Mouse (Mus musculus) MEL (cell line): Measurements from ENCODE around the gene Slc25a18. TPM values are rescaled to one million over a fixed set of nuclear protein-coding genes. Genes with fewer than 3 reads are reported as not detected.
A peak's percentile ranks its signal among the peaks of the same experiment; 100 is the strongest.

ENCODE experiments used
- DNase-seq: peaks from one replicate; pipeline ENCODE4 v3.0.0; 2011; ENCODE audit warnings: low read depth, low spot score
- H3K27ac ChIP-seq: 2 replicates; pipeline ENCODE4 v1.5.1; 2012; ENCODE audit warnings: low read depth, mild to moderate bottlenecking, control low read depth, low read length, moderate library complexity; ENCODE audit not compliant: control insufficient read depth
- H3K27me3 ChIP-seq, 2 experiments: fragments of 150-350 bp in 1 of 2; sonication (generic) in 1 of 2; 2 replicates each; pipeline ENCODE4 v1.6.1; 2012; ENCODE audit warnings: low read length in 2 of 2, mild to moderate bottlenecking in 2 of 2, improper control_type of control experiment in 1 of 2, moderate library complexity in 1 of 2; ENCODE audit not compliant: insufficient read depth in 2 of 2, control insufficient read depth in 1 of 2
- H3K36me3 ChIP-seq, 2 experiments: 2 replicates each; pipeline ENCODE4 v1.6.1; 2012 to 2014; ENCODE audit warnings: low read length in 2 of 2, improper control_type of control experiment in 1 of 2, inconsistent platforms in 1 of 2, mild to moderate bottlenecking in 1 of 2; ENCODE audit not compliant: insufficient read depth in 2 of 2, control insufficient read depth in 1 of 2
- H3K4me1 ChIP-seq, 2 experiments: fragments of 150-350 bp in 1 of 2; sonication (generic) in 1 of 2; 2 replicates each; pipeline ENCODE4 v1.6.1; 2012; ENCODE audit warnings: low read length in 2 of 2, improper control_type of control experiment in 1 of 2, mild to moderate bottlenecking in 1 of 2; ENCODE audit not compliant: insufficient read depth in 2 of 2, control insufficient read depth in 1 of 2
- H3K4me3 ChIP-seq, 2 experiments: fragments of 150-350 bp in 1 of 2; sonication (generic) in 1 of 2; 2 replicates each; pipeline ENCODE4 v1.5.1; 2012; ENCODE audit warnings: low read depth in 2 of 2, low read length in 2 of 2, mild to moderate bottlenecking in 2 of 2, moderate library complexity in 2 of 2, control low read depth in 1 of 2, improper control_type of control experiment in 1 of 2; ENCODE audit not compliant: control insufficient read depth in 1 of 2, insufficient read depth in 1 of 2
- H3K79me2 ChIP-seq: 2 replicates; pipeline ENCODE4 v1.6.1; 2012; ENCODE audit warnings: mild to moderate bottlenecking, low read length, moderate library complexity; ENCODE audit not compliant: control insufficient read depth, poor library complexity, insufficient read depth
- H3K9ac ChIP-seq: 2 replicates; pipeline ENCODE4 v1.6.1; 2012; ENCODE audit warnings: low read depth, mild to moderate bottlenecking, control low read depth, low read length, moderate library complexity; ENCODE audit not compliant: control insufficient read depth, poor library complexity, severe bottlenecking
- H3K9me3 ChIP-seq: fragments of 150-350 bp; sonication (generic); replicated peaks from 2 replicates; pipeline ENCODE4 v1.6.1; 2012; ENCODE audit warnings: mild to moderate bottlenecking, low read length, improper control_type of control experiment, moderate library complexity; ENCODE audit not compliant: insufficient read depth
- BHLHE40 ChIP-seq: IDR thresholded peaks from 2 replicates; pipeline ENCODE4 v1.6.1; 2012; ENCODE audit warnings: low read depth, mild to moderate bottlenecking, inconsistent platforms, low read length, improper control_type of control experiment, borderline replicate concordance
- CHD2 ChIP-seq: IDR thresholded peaks from 2 replicates; pipeline ENCODE4 v1.6.1; 2011; ENCODE audit warnings: low read length, improper control_type of control experiment
- E2F4 ChIP-seq: IDR thresholded peaks from 2 replicates; pipeline ENCODE4 v1.6.1; 2011; ENCODE audit warnings: low read depth, low read length, improper control_type of control experiment, borderline replicate concordance
- ELF1 ChIP-seq: IDR thresholded peaks from 2 replicates; pipeline ENCODE4 v1.6.1; 2014; ENCODE audit warnings: low read depth, mild to moderate bottlenecking, inconsistent platforms, low read length, improper control_type of control experiment, moderate library complexity
- EP300 ChIP-seq, 2 experiments: IDR thresholded peaks; 2 replicates each; pipeline ENCODE4 v1.6.1; 2011; ENCODE audit warnings: improper control_type of control experiment in 2 of 2, low read length in 2 of 2, low read depth in 1 of 2, mild to moderate bottlenecking in 1 of 2
- ETS1 ChIP-seq: IDR thresholded peaks from 2 replicates; pipeline ENCODE4 v1.6.1; 2012; ENCODE audit warnings: low read depth, mild to moderate bottlenecking, inconsistent platforms, low read length, improper control_type of control experiment, moderate library complexity
- HCFC1 ChIP-seq: IDR thresholded peaks from 2 replicates; pipeline ENCODE4 v1.6.1; 2012; ENCODE audit warnings: low read depth, mild to moderate bottlenecking, inconsistent platforms, low read length, improper control_type of control experiment, moderate library complexity
- JUND ChIP-seq: IDR thresholded peaks from 2 replicates; pipeline ENCODE4 v1.6.1; 2011; ENCODE audit warnings: low read depth, mild to moderate bottlenecking, improper control_type of control experiment, low read length
- KAT2A ChIP-seq: conservative IDR thresholded peaks from 2 replicates; pipeline ENCODE4 v1.6.1; 2012; ENCODE audit warnings: low read depth, low read length, improper control_type of control experiment, inconsistent platforms
- MAX ChIP-seq: IDR thresholded peaks from 2 replicates; pipeline ENCODE4 v1.6.1; 2011; ENCODE audit warnings: low read length, improper control_type of control experiment
- MAZ ChIP-seq: IDR thresholded peaks from 2 replicates; pipeline ENCODE4 v1.6.1; 2012; ENCODE audit warnings: low read depth, mild to moderate bottlenecking, inconsistent platforms, low read length, improper control_type of control experiment
- MXI1 ChIP-seq: IDR thresholded peaks from 2 replicates; pipeline ENCODE4 v1.6.1; 2011; ENCODE audit warnings: mild to moderate bottlenecking, low read depth, low read length, improper control_type of control experiment
- MYB ChIP-seq: IDR thresholded peaks from 2 replicates; pipeline ENCODE4 v1.6.1; 2011; ENCODE audit warnings: mild to moderate bottlenecking, low read depth, low read length, improper control_type of control experiment
- MYC ChIP-seq: IDR thresholded peaks from 2 replicates; pipeline ENCODE4 v1.6.1; 2011; ENCODE audit warnings: low read depth, mild to moderate bottlenecking, low read length, improper control_type of control experiment, moderate library complexity
- NELFE ChIP-seq: IDR thresholded peaks from 2 replicates; pipeline ENCODE4 v1.6.1; 2011; ENCODE audit warnings: low read depth, low read length, improper control_type of control experiment
- NRF1 ChIP-seq: IDR thresholded peaks from 2 replicates; pipeline ENCODE4 v1.6.1; 2014; ENCODE audit warnings: low read depth, mild to moderate bottlenecking, inconsistent platforms, low read length, improper control_type of control experiment, moderate library complexity; ENCODE audit not compliant: poor library complexity, insufficient read depth, severe bottlenecking
- POLR2A ChIP-seq, 2 experiments: IDR thresholded peaks; 2 replicates each; pipeline ENCODE4 v1.6.1; 2011 to 2012; ENCODE audit warnings: low read length in 2 of 2, mild to moderate bottlenecking in 2 of 2, control low read depth in 1 of 2, improper control_type of control experiment in 1 of 2, low read depth in 1 of 2, moderate library complexity in 1 of 2; ENCODE audit not compliant: control insufficient read depth in 1 of 2, insufficient read depth in 1 of 2, poor library complexity in 1 of 2
- POLR2AphosphoS2 ChIP-seq: IDR thresholded peaks from 2 replicates; pipeline ENCODE4 v1.6.1; 2011; ENCODE audit warnings: low read length, improper control_type of control experiment
- POLR2AphosphoS5 ChIP-seq: IDR thresholded peaks from 2 replicates; pipeline ENCODE4 v1.6.1; 2012; ENCODE audit warnings: low read depth, borderline replicate concordance, mild to moderate bottlenecking, inconsistent platforms, low read length, moderate library complexity, mixed read lengths
- RCOR1 ChIP-seq: IDR thresholded peaks from 2 replicates; pipeline ENCODE4 v1.6.1; 2012; ENCODE audit warnings: low read depth, mild to moderate bottlenecking, inconsistent platforms, low read length, improper control_type of control experiment
- SIN3A ChIP-seq: IDR thresholded peaks from 2 replicates; pipeline ENCODE4 v1.6.1; 2012; ENCODE audit warnings: low read length, improper control_type of control experiment, inconsistent platforms
- SMC3 ChIP-seq: IDR thresholded peaks from 2 replicates; pipeline ENCODE4 v1.6.1; 2011; ENCODE audit warnings: low read depth, low read length, improper control_type of control experiment
- TBP ChIP-seq: IDR thresholded peaks from 2 replicates; pipeline ENCODE4 v1.8.0; 2011; ENCODE audit warnings: low read depth, low read length, improper control_type of control experiment
- TCF12 ChIP-seq: IDR thresholded peaks from 2 replicates; pipeline ENCODE4 v1.6.1; 2014; ENCODE audit warnings: low read depth, mild to moderate bottlenecking, inconsistent platforms, low read length, improper control_type of control experiment, moderate library complexity
- USF1 ChIP-seq: IDR thresholded peaks from 2 replicates; pipeline ENCODE4 v1.6.1; 2014; ENCODE audit warnings: low read depth, mild to moderate bottlenecking, inconsistent platforms, low read length, improper control_type of control experiment, moderate library complexity
- USF2 ChIP-seq, 2 experiments: IDR thresholded peaks; 2 replicates each; pipeline ENCODE4 v1.6.1; 2011 to 2012; ENCODE audit warnings: improper control_type of control experiment in 2 of 2, low read length in 2 of 2, borderline replicate concordance in 1 of 2, inconsistent platforms in 1 of 2, low read depth in 1 of 2, mild to moderate bottlenecking in 1 of 2; ENCODE audit not compliant: insufficient read depth in 1 of 2
- ZC3H11A ChIP-seq: IDR thresholded peaks from 2 replicates; pipeline ENCODE4 v1.6.1; 2012; ENCODE audit warnings: low read depth, mild to moderate bottlenecking, inconsistent platforms, low read length, improper control_type of control experiment
- polyA plus RNA-seq, 2 experiments: library from polyadenylated mRNA; stranded (reverse) in 1 of 2; unstranded in 1 of 2; fragments of >175 nt in 1 of 2; fragments of >200 nt in 1 of 2; gene quantifications; 2 replicates each; pipeline versions ENCODE4 v1.2.1 to v1.2.4; 2012; ENCODE audit warnings: low replicate concordance in 2 of 2, low read depth in 1 of 2; ENCODE audit not compliant: insufficient read length in 2 of 2, insufficient read depth in 1 of 2, missing spikeins in 1 of 2
- total RNA-seq: library from RNA; depleted of rRNA; stranded (reverse); fragments of 300-350 nt; gene quantifications from 2 replicates; pipeline ENCODE4 v1.2.3, GENCODE M21; 2012

Gene Slc25a18
- total and polyA plus RNA-seq, 3 experiments, result 0.12 to 0.57 TPM; not detected in 1

DNA sequence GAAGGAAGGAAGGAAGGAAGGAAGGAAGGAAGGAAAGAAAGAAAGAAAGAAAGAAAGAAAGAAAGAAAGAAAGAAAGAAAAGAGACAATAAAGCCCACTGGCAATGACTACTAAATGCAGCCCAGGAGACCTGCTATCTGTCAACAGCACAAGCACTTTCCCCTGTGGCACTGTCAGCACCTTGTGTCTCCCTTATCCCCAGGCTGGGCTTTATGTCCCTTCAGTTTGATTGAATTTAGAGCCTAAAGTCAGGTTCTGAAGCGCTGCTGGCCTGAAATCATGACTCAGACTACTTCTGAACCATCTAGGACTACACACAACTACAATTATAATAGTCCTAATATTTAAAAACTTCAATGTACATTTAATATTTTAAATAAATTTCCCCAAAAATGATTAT lies 47.6 kb downstream of the Slc25a18 start (continued):
- TF ChIP-seq EP300 (IDR thresholded peaks at IDR 0.05; ENCODE audit: low read depth in 1 of 2, low read length in 2 of 2), result no peak

DNA sequence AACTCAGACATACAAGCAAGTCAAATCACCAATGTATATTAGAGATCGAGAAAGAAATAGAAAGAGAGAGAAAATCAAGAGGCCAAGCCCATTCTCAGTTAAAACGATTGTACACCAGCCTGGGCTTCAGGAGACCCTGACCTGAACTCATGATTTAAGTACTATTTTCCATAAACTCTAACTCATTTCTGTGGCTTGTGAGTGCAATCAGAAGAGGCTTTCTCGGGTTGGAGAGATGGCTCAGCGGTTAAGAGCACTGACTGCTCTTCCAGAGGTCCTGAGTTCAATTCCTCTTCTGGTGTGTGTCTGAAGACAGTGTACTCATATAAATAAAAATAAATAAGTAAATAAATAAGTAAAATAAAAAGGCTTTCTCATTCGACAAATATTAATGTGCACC lies 48.3 kb downstream of the Slc25a18 start:
- H3K27me3 ChIP-seq, result no peaks in the 10 kb centered on the region
- peaks cover 15 to 18% of the 10 kb centered on the region in 2 experiments for H3K36me3 ChIP-seq
- H3K4me1 ChIP-seq, result peaks cover 13 to 16% of the 10 kb centered on the region in 2 experiments
- no peaks in the 10 kb centered on the region for H3K9me3 ChIP-seq
- TF ChIP-seq EP300 (IDR thresholded peaks at IDR 0.05; ENCODE audit: low read depth in 1 of 2, low read length in 2 of 2), result no peak
- TF ChIP-seq TBP, result peak; percentile 94
- TF ChIP-seq, all 39 proteins: peak for 1
- peak overlapping the region; percentile 95 for H3K9ac ChIP-seq
- peaks cover 38% of the 10 kb centered on the region for H3K79me2 ChIP-seq
- H3K27ac ChIP-seq, result peak overlapping the region; percentile 37
- peak; percentile 42 for DNase-seq
- peak overlapping the region; percentile 81 to 99 for H3K4me3 ChIP-seq

DNA sequence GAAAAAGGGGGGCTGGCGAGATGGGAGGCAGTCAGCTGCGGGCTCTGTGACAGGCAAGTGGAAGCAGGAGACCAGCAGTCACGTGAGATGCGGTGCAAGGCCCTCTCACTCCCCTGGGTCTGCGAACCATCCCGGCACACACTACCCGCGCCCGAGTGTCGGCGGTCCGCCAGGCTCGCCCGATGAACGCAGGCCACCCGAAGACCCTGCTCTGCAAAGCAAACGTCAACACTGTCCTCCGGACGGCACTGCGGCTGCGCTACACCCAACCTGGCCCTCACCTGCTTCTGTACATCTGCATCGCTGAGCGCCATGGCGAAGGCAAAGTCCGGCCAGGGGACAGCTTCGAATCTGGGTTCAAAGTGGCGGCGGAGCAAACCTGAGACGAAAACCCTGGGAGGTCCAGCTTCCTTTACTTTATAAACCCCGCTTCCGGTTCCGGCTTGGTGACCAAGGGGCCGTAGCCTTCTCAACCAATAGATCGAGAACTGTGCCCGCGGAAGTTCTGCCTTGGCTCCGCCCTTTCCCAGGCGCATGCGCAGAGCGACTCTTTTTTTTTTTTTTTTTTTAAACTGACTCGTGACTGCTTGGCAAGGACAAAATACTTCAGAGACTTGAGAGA lies 49.0 kb downstream of the Slc25a18 start, which contains the start of gene Atp6v1e1:
Atp6v1e1 (minus strand) TSS at position 487 of the 622 bp plus-strand sequence.
- DNase-seq, result peak; percentile 98
- Histone ChIP-seq H3K79me2 (peaks cover 36% of the 10 kb centered on the region), H3K9ac (peak within 1 kb of the TSS; percentile 95), H3K27me3 (no peaks in the 10 kb centered on the region), H3K36me3 (peaks cover 15% of the 10 kb centered on the region in 2 experiments), H3K9me3 (no peaks in the 10 kb centered on the region), H3K27ac (peak within 1 kb of the TSS; percentile 93), H3K4me1 (peaks cover 13 to 16% of the 10 kb centered on the region in 2 experiments), H3K4me3 (peak within 1 kb of the TSS; percentile 81 to 99)
- TF ChIP-seq ZC3H11A, result no peak
- peak; percentile 31 for TF ChIP-seq TCF12
- TF ChIP-seq SMC3, result no peak
- 0 out of 4 replicates have a peak, but pooled peaks of 1 of the 2 experiments have one; percentile 14 for TF ChIP-seq USF2 (IDR thresholded peaks at IDR 0.05; ENCODE audit: borderline replicate concordance in 1 of 2, insufficient read depth in 1 of 2, low read depth in 1 of 2, low read length in 2 of 2)
- no peak for TF ChIP-seq EP300 (IDR thresholded peaks at IDR 0.05; ENCODE audit: low read depth in 1 of 2, low read length in 2 of 2)
- TF ChIP-seq SIN3A, result peak; percentile 94
- TF ChIP-seq MXI1, result peak; percentile 86
- no peak for TF ChIP-seq POLR2AphosphoS5
- peak; percentile 75; the same call in 1 of the 2 replicates for TF ChIP-seq POLR2AphosphoS2
- TF ChIP-seq NELFE, result peak; percentile 93
- peak; percentile 95 for TF ChIP-seq NRF1
- TF ChIP-seq HCFC1, result peak; percentile 85
- TF ChIP-seq ELF1, result peak; percentile 97
- no peak for TF ChIP-seq E2F4
- no peak for TF ChIP-seq RCOR1
- 0 out of 2 replicates have a peak, but pooled peaks have one; percentile 46 for TF ChIP-seq ETS1
- TF ChIP-seq POLR2A (IDR thresholded peaks at IDR 0.05; ENCODE audit: control insufficient read depth in 1 of 2, insufficient read depth in 1 of 2, low read depth in 1 of 2, low read length in 2 of 2, poor library complexity in 1 of 2), result peak; percentile 82 to 95
- peak; percentile 80 for TF ChIP-seq USF1
- TF ChIP-seq MAZ, result 0 out of 2 replicates have a peak, but pooled peaks have one; percentile 11
- TF ChIP-seq CHD2, result no peak
- TF ChIP-seq JUND, result no peak
- 0 out of 2 replicates have a peak, but pooled peaks have one; percentile 46 for TF ChIP-seq MYC
- TF ChIP-seq MYB, result no peak
- 0 out of 2 replicates have a peak, but pooled peaks have one; percentile 41 for TF ChIP-seq MAX
- TF ChIP-seq TBP, result peak; percentile 96
- TF ChIP-seq KAT2A, result no peak; the same call in 1 of the 2 replicates
- peak; percentile 85 for TF ChIP-seq BHLHE40
